8 mouse cellular contexts compared by ENCODE assay signal in genomic region chr2:174673592-174674286, GRCm38 (mm10). TPM values are rescaled to one million over a fixed set of nuclear protein-coding genes. Genes with fewer than 3 reads are reported as not detected.
DNase-seq lines count a peak whose midpoint lies in the region; ATAC-seq and TF ChIP-seq lines count a peak whose summit lies in the region.

No protein-coding gene starts in this region.

- intact Hi-C loops in heart, postnatal 14 days (cut with DNase I), result loop anchor here (1.0 to 10.0 kb wide), 5 partner anchors 71 to 1089 kb away; no protein-coding TSS in a partner anchor

- no peak for TF ChIP-seq POLR2A in ES-Bruce4 (IDR thresholded peaks at IDR 0.05; ENCODE audit: insufficient read depth, low read length)
- TF ChIP-seq POLR2A in testis, adult 2 months (IDR thresholded peaks at IDR 0.05; ENCODE audit: control insufficient read depth, low read depth, low read length), result no peak

- under 1% methylated on average over 25 of the region's 25 CpGs for WGBS in forebrain, embryonic 14.5 days
- under 1% methylated on average over 25 of the region's 25 CpGs for WGBS in neural tube, embryonic 14.5 days

- peak; percentile 67 for DNase-seq in cerebellum, adult 11 months
- DNase-seq in forebrain, embryonic 14.5 days (ENCODE audit: low spot score), result peak; percentile 95
- peak; percentile 90 to 94 for DNase-seq in heart, postnatal 14 days
- peak; percentile 89 for DNase-seq in layer of hippocampus, adult 11-12 months (ENCODE audit: low spot score)
- DNase-seq in lung, adult 18-20 months, result peak; percentile 85 to 87

- H3K36me3 ChIP-seq in ES-Bruce4 (ENCODE audit: control insufficient read depth, insufficient read depth, low read length, poor library complexity, severe bottlenecking), result no peaks in the 10 kb centered on the region
- no peaks in the 10 kb centered on the region for H3K36me3 ChIP-seq in forebrain, embryonic 14.5 days (ENCODE audit: control insufficient read depth, insufficient read depth, low read length)
- no peaks in the 10 kb centered on the region for H3K36me3 ChIP-seq in neural tube, embryonic 14.5 days (ENCODE audit: control insufficient read depth, insufficient read depth, low read length)
- no peaks in the 10 kb centered on the region for H3K36me3 ChIP-seq in testis, adult 2 months (ENCODE audit: control insufficient read depth, insufficient read depth, low read length)

- no peak overlapping the region for H3K27ac ChIP-seq in ES-Bruce4 (ENCODE audit: insufficient read depth, low read length)
- H3K27ac ChIP-seq in forebrain, embryonic 14.5 days (ENCODE audit: low read depth, low read length), result peak overlapping the region; percentile 60
- 0 out of 2 replicates have a peak overlapping the region, but pooled peaks have one; percentile 18 for H3K27ac ChIP-seq in neural tube, embryonic 14.5 days (ENCODE audit: low read depth, low read length)
- H3K27ac ChIP-seq in testis, adult 2 months (ENCODE audit: control insufficient read depth, insufficient read depth, low read depth, low read length), result no peak overlapping the region

- H3K4me2 ChIP-seq in forebrain, embryonic 14.5 days (ENCODE audit: low read length), result peak overlapping the region; percentile 91
- H3K4me2 ChIP-seq in neural tube, embryonic 14.5 days (ENCODE audit: low read depth, low read length), result peak overlapping the region; percentile 89

- no peaks in the 10 kb centered on the region for H3K4me1 ChIP-seq in ES-Bruce4 (ENCODE audit: control insufficient read depth, insufficient read depth, low read length)
- peaks cover 3% of the 10 kb centered on the region; the same call in 1 of the 2 replicates for H3K4me1 ChIP-seq in forebrain, embryonic 14.5 days (ENCODE audit: control insufficient read depth, insufficient read depth, low read length)
- 0 out of 2 replicates have a peak, but pooled peaks cover 3% of the 10 kb centered on the region for H3K4me1 ChIP-seq in neural tube, embryonic 14.5 days (ENCODE audit: control insufficient read depth, insufficient read depth, low read length)
- H3K4me1 ChIP-seq in testis, adult 2 months (ENCODE audit: control insufficient read depth, insufficient read depth, low read length), result peaks cover 14% of the 10 kb centered on the region

- H3K27me3 ChIP-seq in ES-Bruce4 (ENCODE audit: control insufficient read depth, insufficient read depth, low read length, poor library complexity, severe bottlenecking), result 0 out of 2 replicates have a peak, but pooled peaks cover 2% of the 10 kb centered on the region
- H3K27me3 ChIP-seq in forebrain, embryonic 14.5 days (replicated peaks; ENCODE audit: control insufficient read depth, insufficient read depth, low read length), result peaks cover 5% of the 10 kb centered on the region; the same call in 1 of the 2 replicates
- H3K27me3 ChIP-seq in neural tube, embryonic 14.5 days (ENCODE audit: control insufficient read depth, insufficient read depth, low read length), result no peaks in the 10 kb centered on the region
- H3K27me3 ChIP-seq in testis, adult 2 months (ENCODE audit: control insufficient read depth, insufficient read depth, low read length), result no peaks in the 10 kb centered on the region

- no peaks in the 10 kb centered on the region for H3K9me3 ChIP-seq in ES-Bruce4 (replicated peaks; ENCODE audit: control insufficient read depth, insufficient read depth, low read length, poor library complexity, severe bottlenecking)
- no peaks in the 10 kb centered on the region for H3K9me3 ChIP-seq in forebrain, embryonic 14.5 days (replicated peaks; ENCODE audit: control insufficient read depth, low read length)
- no peaks in the 10 kb centered on the region for H3K9me3 ChIP-seq in neural tube, embryonic 14.5 days (ENCODE audit: control insufficient read depth, low read length)

- peak; percentile 69 for TF ChIP-seq CTCF in ES-Bruce4 (IDR thresholded peaks at IDR 0.05; ENCODE audit: low read depth, low read length)
- peak; percentile 63; the same call in 1 of the 2 replicates for TF ChIP-seq CTCF in testis, adult 2 months (IDR thresholded peaks at IDR 0.05; ENCODE audit: control insufficient read depth, insufficient read depth, insufficient replicate concordance, low read depth, low read length)

- H3K9ac ChIP-seq in ES-Bruce4 (ENCODE audit: low read depth, poor library complexity, severe bottlenecking), result peak overlapping the region; percentile 51; the same call in 1 of the 2 replicates
- peak overlapping the region; percentile 61 for H3K9ac ChIP-seq in forebrain, embryonic 14.5 days (ENCODE audit: low read length)
- peak overlapping the region; percentile 56 for H3K9ac ChIP-seq in neural tube, embryonic 14.5 days (replicated peaks; ENCODE audit: low read depth, low read length)

- no peak for TF ChIP-seq EP300 in ES-Bruce4 (IDR thresholded peaks at IDR 0.05; ENCODE audit: insufficient read depth, low read depth, low read length)

- peak; percentile 89 for ATAC-seq in forebrain, embryonic 14.5 days
- ATAC-seq in neural tube, embryonic 14.5 days (ENCODE audit: low read depth), result peak; percentile 86

- H3K4me3 ChIP-seq in ES-Bruce4 (ENCODE audit: low read depth, low read length), result peak overlapping the region; percentile 38
- peak overlapping the region; percentile 34 for H3K4me3 ChIP-seq in forebrain, embryonic 14.5 days (ENCODE audit: low read depth, low read length)
- peak overlapping the region; percentile 30 for H3K4me3 ChIP-seq in neural tube, embryonic 14.5 days (ENCODE audit: low read depth, low read length)
- H3K4me3 ChIP-seq in testis, adult 2 months (ENCODE audit: control insufficient read depth, low read depth, low read length), result peak overlapping the region; percentile 52

RNA-seq across cellular contexts. Expression of gene Zfp831, which starts 30.4 kb away (rescaled TPM):
- polyA plus RNA-seq in ES-Bruce4 (2011; ENCODE audit: insufficient read depth, insufficient read length, low read depth, missing spikeins), result not detected in 2 replicates
- polyA plus RNA-seq in forebrain, embryonic 14.5 days (2014; fragmentation: Nextera tagmentation; extraction: Ambion mirVana), result not detected in 2 replicates
- total RNA-seq in heart, postnatal 14 days (2021), result under 1 TPM; 0.07 to 0.12 TPM
- not detected in 2 replicates for polyA plus RNA-seq in neural tube, embryonic 14.5 days (2014; fragmentation: Nextera tagmentation; extraction: Ambion mirVana)
- 0.09 and 0.12 TPM in 2 replicates for polyA plus RNA-seq in testis, adult 2 months (2012; rRNA removed)

Comparison
In these comparisons a context has a peak if more than half of its experiments do, and no peak if none do; other contexts are left out.
1. H3K27ac ChIP-seq: peak in forebrain, embryonic 14.5 days (single experiment) and neural tube, embryonic 14.5 days (single experiment); none in ES-Bruce4 (single experiment) and testis, adult 2 months (single experiment).
2. Peak in every context shown above with its lines, with median percentiles within 50 percentile points of each other: H3K4me3 ChIP-seq, H3K9ac ChIP-seq and DNase-seq.